Mouse (Mus musculus) ES-E14 (cell line): ENCODE measurements around the gene Hoxd13. TPM values are rescaled to one million over a fixed set of nuclear protein-coding genes. Genes with fewer than 3 reads are reported as not detected.
A peak's percentile ranks its signal among the peaks of the same experiment; 100 is the strongest.

Source experiments
- DNase-seq: peaks from one replicate; pipeline ENCODE4 v3.0.0-alpha.2; 2013; ENCODE audit warnings: low read depth, low spot score
- H3K27ac ChIP-seq: 2 replicates; pipeline ENCODE4 v1.5.1; 2012; ENCODE audit warnings: low read depth, mild to moderate bottlenecking, low read length, moderate library complexity, mixed read lengths; ENCODE audit not compliant: poor library complexity, insufficient read depth, severe bottlenecking
- H3K36me3 ChIP-seq: 2 replicates; pipeline ENCODE4 v1.6.1; 2012; ENCODE audit warnings: mild to moderate bottlenecking, low read length, moderate library complexity, mixed read lengths; ENCODE audit not compliant: control insufficient read depth, poor library complexity, insufficient read depth, severe bottlenecking
- H3K4me1 ChIP-seq, 2 experiments: fragments of 150-350 bp in 1 of 2; sonication (generic) in 1 of 2; 2 replicates each; pipeline ENCODE4 v1.6.1; 2012; ENCODE audit warnings: low read length in 2 of 2, mild to moderate bottlenecking in 1 of 2, mixed read lengths in 1 of 2; ENCODE audit not compliant: control insufficient read depth in 2 of 2, insufficient read depth in 2 of 2, poor library complexity in 1 of 2
- H3K4me3 ChIP-seq, 2 experiments: fragments of 150-350 bp in 1 of 2; sonication (generic) in 1 of 2; 2 replicates each; pipeline ENCODE4 v1.5.1; 2012; ENCODE audit warnings: low read length in 2 of 2, low read depth in 1 of 2, mild to moderate bottlenecking in 1 of 2, mixed read lengths in 1 of 2; ENCODE audit not compliant: insufficient read depth in 1 of 2, poor library complexity in 1 of 2, severe bottlenecking in 1 of 2
- H3K9ac ChIP-seq: 2 replicates; pipeline ENCODE4 v1.6.1; 2012; ENCODE audit warnings: low read depth, mild to moderate bottlenecking, low read length, mixed read lengths; ENCODE audit not compliant: poor library complexity, insufficient read depth, severe bottlenecking
- H3K9me3 ChIP-seq: fragments of 150-350 bp; sonication (generic); 2 replicates; pipeline ENCODE4 v1.6.1; 2012; ENCODE audit warnings: low read depth, mild to moderate bottlenecking, low read length; ENCODE audit not compliant: control insufficient read depth, insufficient read depth
- CHD2 ChIP-seq: IDR thresholded peaks from 2 replicates; pipeline ENCODE4 v1.6.1; 2014; ENCODE audit warnings: mild to moderate bottlenecking, low read depth, low read length, inconsistent platforms
- HCFC1 ChIP-seq: IDR thresholded peaks from 2 replicates; pipeline ENCODE4 v1.6.1; 2012; ENCODE audit warnings: low read length, inconsistent platforms, borderline replicate concordance; ENCODE audit not compliant: insufficient read depth
- MAFK ChIP-seq: IDR thresholded peaks from 2 replicates; pipeline ENCODE4 v1.6.1; 2014; ENCODE audit warnings: mild to moderate bottlenecking, low read depth, low read length, inconsistent platforms; ENCODE audit not compliant: insufficient read depth
- ZC3H11A ChIP-seq: IDR thresholded peaks from 2 replicates; pipeline ENCODE4 v1.6.1; 2012; ENCODE audit warnings: low read depth, mild to moderate bottlenecking, inconsistent platforms, low read length, borderline replicate concordance
- ZNF384 ChIP-seq: IDR thresholded peaks from 2 replicates; pipeline ENCODE4 v1.6.1; 2012; ENCODE audit warnings: low read depth, low read length, inconsistent platforms
- in situ Hi-C, 2 experiments: fragments of 600-800 bp; cut with MboI; formaldehyde crosslinking; loops; one replicate each; pipeline ENCODE4 v1.15.1; 2025; ENCODE audit warnings: low sequenced_read_pairs in 2 of 2, inconsistent platforms in 1 of 2; ENCODE audit not compliant: unreplicated experiment in 2 of 2
- total RNA-seq: library from RNA; depleted of rRNA; stranded (reverse); fragments of 300-350 nt; gene quantifications from 2 replicates; pipeline ENCODE4 v1.2.3, GENCODE M21; 2012

Hoxd13 gene
- total RNA-seq, 1 experiment, result 0.98 TPM

- in situ Hi-C loops, result loop anchor here (25.0 kb wide), 2 partner anchors 608 to 1108 kb away; no protein-coding TSS in a partner anchor
- no peak for DNase-seq
Measured at GRCm38 (mm10) chr2:74670632-74671188, 2.6 kb downstream of the Hoxd13 start.

GRCm38 (mm10) chr2:74671847-74672246 is 3.7 kb downstream of the Hoxd13 start:
- TF ChIP-seq ZNF384 (no peak), ZC3H11A (no peak), MAFK (no peak), CHD2 (no peak), HCFC1 (no peak)
- H3K27ac ChIP-seq, result no peak overlapping the region
- H3K9ac ChIP-seq, result no peak overlapping the region
- H3K4me1 ChIP-seq, result peaks cover 0 to 5% of the 10 kb centered on the region in 2 experiments; a peak in 1 of 4 replicates
- in situ Hi-C loops, result loop anchor here (25.0 kb wide), 2 partner anchors 610 to 1110 kb away; no protein-coding TSS in a partner anchor
- no peaks in the 10 kb centered on the region for H3K9me3 ChIP-seq
- no peaks in the 10 kb centered on the region for H3K36me3 ChIP-seq
- H3K4me3 ChIP-seq, result no peak overlapping the region
- DNase-seq, result no peak

More at GRCm38 (mm10) chr2:74670632-74671188, 2.6 kb downstream of the Hoxd13 start:
- Histone ChIP-seq H3K4me1 (peaks cover 0 to 5% of the 10 kb centered on the region in 2 experiments; a peak in 1 of 4 replicates), H3K4me3 (no peak overlapping the region), H3K27ac (no peak overlapping the region), H3K36me3 (no peaks in the 10 kb centered on the region), H3K9me3 (no peaks in the 10 kb centered on the region), H3K9ac (no peak overlapping the region)
- TF ChIP-seq CHD2 (no peak), MAFK (no peak), ZC3H11A (no peak), HCFC1 (no peak), ZNF384 (no peak)

GRCm38 (mm10) chr2:74672481-74673362 is 4.6 kb downstream of the Hoxd13 start:
- peaks cover 0 to 5% of the 10 kb centered on the region in 2 experiments; a peak in 1 of 4 replicates for H3K4me1 ChIP-seq
- no peak for TF ChIP-seq HCFC1
- TF ChIP-seq ZC3H11A, result 0 out of 2 replicates have a peak, but pooled peaks have one; percentile 31
- peak overlapping the region; percentile 44 to 55 for H3K4me3 ChIP-seq
- no peaks in the 10 kb centered on the region for H3K36me3 ChIP-seq
- H3K9ac ChIP-seq, result peak overlapping the region; percentile 15; the same call in 1 of the 2 replicates
- in situ Hi-C loops, result loop anchor here (25.0 kb wide), 2 partner anchors 610 to 1110 kb away; no protein-coding TSS in a partner anchor
- no peak overlapping the region for H3K27ac ChIP-seq
- DNase-seq, result no peak
- no peaks in the 10 kb centered on the region for H3K9me3 ChIP-seq

GRCm38 (mm10) chr2:74673835-74674425 is 5.8 kb downstream of the Hoxd13 start:
- in situ Hi-C loops, result loop anchor here (25.0 kb wide), 2 partner anchors 612 to 1112 kb away; no protein-coding TSS in a partner anchor

More at GRCm38 (mm10) chr2:74673835-74674425, 5.8 kb downstream of the Hoxd13 start:
- Histone ChIP-seq H3K36me3 (no peaks in the 10 kb centered on the region), H3K4me3 (no peak overlapping the region), H3K4me1 (peaks cover 0 to 2% of the 10 kb centered on the region in 2 experiments; a peak in 1 of 4 replicates), H3K9ac (no peak overlapping the region), H3K27ac (no peak overlapping the region), H3K9me3 (no peaks in the 10 kb centered on the region)
- TF ChIP-seq MAFK (no peak), HCFC1 (no peak), ZC3H11A (no peak), CHD2 (no peak), ZNF384 (no peak)
- DNase-seq, result no peak
